Mouse (Mus musculus): Measurements from ENCODE around the gene Dcdc2b. TPM values are rescaled to one million over a fixed set of nuclear protein-coding genes. Genes with fewer than 3 reads are reported as not detected.
A peak's percentile ranks its signal among the peaks of the same experiment; 100 is the strongest.

Gene Dcdc2b
- polyA plus RNA-seq, 2 experiments, result 0.19 to 0.47 TPM

GRCm38 (mm10) chr4:129622120-129622802, 8.2 kb upstream of the Dcdc2b start:
- Histone ChIP-seq H3K9me3 (ENCODE audit: control insufficient read depth, low read length) (no peaks in the 10 kb centered on the region), H3K4me2 (ENCODE audit: low read depth) (peak overlapping the region; percentile 97; the same call in 1 of the 2 replicates), H3K36me3 (replicated peaks; ENCODE audit: control insufficient read depth, insufficient read depth, low read depth) (peaks cover 7% of the 10 kb centered on the region), H3K4me1 (replicated peaks; ENCODE audit: control insufficient read depth in 2 of 2, insufficient read depth in 2 of 2, low read length in 1 of 2) (peaks cover 25 to 30% of the 10 kb centered on the region in 2 experiments), H3K9ac (replicated peaks) (no peak overlapping the region), H3K27me3 (ENCODE audit: control insufficient read depth, insufficient read depth, low read length) (no peaks in the 10 kb centered on the region), H3K27ac (no peak overlapping the region), H3K4me3 (ENCODE audit: insufficient read depth in 1 of 2, low read depth in 2 of 2, low read length in 2 of 2) (no peak overlapping the region)
- DNase-seq (ENCODE audit: low read depth in 3 of 3, low spot score in 3 of 3) (no peak), ATAC-seq (ENCODE audit: insufficient read depth) (no peak)
- 74% methylated on average over 11 of the region's 11 CpGs for WGBS (ENCODE audit: insufficient replicate concordance)
- TF ChIP-seq EP300 (IDR thresholded peaks at IDR 0.05; ENCODE audit: low read depth) (no peak), CTCF (IDR thresholded peaks at IDR 0.05; ENCODE audit: low read depth) (no peak)

GRCm38 (mm10) chr4:129621283-129621841, 7.3 kb upstream of the Dcdc2b start:
- Histone ChIP-seq H3K4me3 (ENCODE audit: insufficient read depth in 1 of 2, low read depth in 2 of 2, low read length in 2 of 2) (no peak overlapping the region), H3K36me3 (replicated peaks; ENCODE audit: control insufficient read depth, insufficient read depth, low read depth) (no peaks in the 10 kb centered on the region; the same call in 1 of the 2 replicates), H3K9me3 (ENCODE audit: control insufficient read depth, low read length) (no peaks in the 10 kb centered on the region), H3K27ac (no peak overlapping the region), H3K4me2 (ENCODE audit: low read depth) (no peak overlapping the region), H3K4me1 (replicated peaks; ENCODE audit: control insufficient read depth in 2 of 2, insufficient read depth in 2 of 2, low read length in 1 of 2) (peaks cover 25 to 30% of the 10 kb centered on the region in 2 experiments), H3K27me3 (ENCODE audit: control insufficient read depth, insufficient read depth, low read length) (no peaks in the 10 kb centered on the region), H3K9ac (replicated peaks) (no peak overlapping the region)
- 71% methylated on average over 8 of the region's 8 CpGs for WGBS (ENCODE audit: insufficient replicate concordance)
- no peak for TF ChIP-seq CTCF (IDR thresholded peaks at IDR 0.05; ENCODE audit: low read depth)
- TF ChIP-seq EP300 (IDR thresholded peaks at IDR 0.05; ENCODE audit: low read depth), result no peak
- DNase-seq (ENCODE audit: low read depth in 3 of 3, low spot score in 3 of 3) (no peak), ATAC-seq (ENCODE audit: insufficient read depth) (no peak)

GRCm38 (mm10) chr4:129620419-129621282, 6.6 kb upstream of the Dcdc2b start:
- TF ChIP-seq CTCF (IDR thresholded peaks at IDR 0.05; ENCODE audit: low read depth) (no peak), EP300 (IDR thresholded peaks at IDR 0.05; ENCODE audit: low read depth) (no peak)
- Histone ChIP-seq H3K4me3 (ENCODE audit: insufficient read depth in 1 of 2, low read depth in 2 of 2, low read length in 2 of 2) (no peak overlapping the region), H3K4me1 (replicated peaks; ENCODE audit: control insufficient read depth in 2 of 2, insufficient read depth in 2 of 2, low read length in 1 of 2) (peaks cover 25 to 29% of the 10 kb centered on the region in 2 experiments), H3K9me3 (ENCODE audit: control insufficient read depth, low read length) (no peaks in the 10 kb centered on the region), H3K4me2 (ENCODE audit: low read depth) (no peak overlapping the region), H3K36me3 (replicated peaks; ENCODE audit: control insufficient read depth, insufficient read depth, low read depth) (no peaks in the 10 kb centered on the region; the same call in 1 of the 2 replicates), H3K9ac (replicated peaks) (no peak overlapping the region), H3K27me3 (ENCODE audit: control insufficient read depth, insufficient read depth, low read length) (no peaks in the 10 kb centered on the region), H3K27ac (no peak overlapping the region)
- 80% methylated on average over 11 of the region's 11 CpGs for WGBS (ENCODE audit: insufficient replicate concordance)
- ATAC-seq (ENCODE audit: insufficient read depth), result no peak
- DNase-seq (ENCODE audit: low read depth in 3 of 3, low spot score in 3 of 3), result no peak

GRCm38 (mm10) chr4:129618786-129619691, 5.0 kb upstream of the Dcdc2b start, which contains the start of gene Iqcc:
TSS of gene Iqcc (minus strand) at chr4:129619099.
- 4% methylated on average over 43 of the region's 44 CpGs for WGBS (ENCODE audit: insufficient replicate concordance)
- peak; percentile 87 for ATAC-seq (ENCODE audit: insufficient read depth)
- peak; percentile 76 to 81 (median 77) for DNase-seq (ENCODE audit: low read depth in 3 of 3, low spot score in 3 of 3)
- Histone ChIP-seq H3K27me3 (ENCODE audit: control insufficient read depth, insufficient read depth, low read length) (no peaks in the 10 kb centered on the region), H3K9ac (replicated peaks) (peak within 1 kb of the TSS; percentile 86), H3K4me1 (replicated peaks; ENCODE audit: control insufficient read depth in 2 of 2, insufficient read depth in 2 of 2, low read length in 1 of 2) (peaks cover 12 to 16% of the 10 kb centered on the region in 2 experiments), H3K4me2 (ENCODE audit: low read depth) (peak within 1 kb of the TSS; percentile 91), H3K36me3 (replicated peaks; ENCODE audit: control insufficient read depth, insufficient read depth, low read depth) (no peaks in the 10 kb centered on the region; the same call in 1 of the 2 replicates), H3K27ac (peak within 1 kb of the TSS; percentile 46), H3K9me3 (ENCODE audit: control insufficient read depth, low read length) (no peaks in the 10 kb centered on the region), H3K4me3 (ENCODE audit: insufficient read depth in 1 of 2, low read depth in 2 of 2, low read length in 2 of 2) (peak within 1 kb of the TSS; percentile 80 to 87)
- TF ChIP-seq CTCF (IDR thresholded peaks at IDR 0.05; ENCODE audit: low read depth) (peak; percentile 58; the same call in 1 of the 2 replicates), EP300 (IDR thresholded peaks at IDR 0.05; ENCODE audit: low read depth) (no peak)
